Mouse (Mus musculus): ENCODE results near the gene Fancd2os.

Fancd2os gene

GRCm38 (mm10) chr6:113605224-113605545 is 4.7 kb upstream of the Fancd2os start:
- peak; percentile 58 for DNase-seq (ENCODE audit: low read depth, low spot score)

- DNase-seq (ENCODE audit: low read depth, low spot score) = peak; percentile 94
These were observed 4.1 kb upstream of the Fancd2os start, which contains the start of gene Brk1 for GRCm38 (mm10) chr6:113604432-113605223. Gene Brk1 (plus strand): TSS chr6:113604772.

GRCm38 (mm10) chr6:113603993-113604392 is 3.5 kb upstream of the Fancd2os start:
- DNase-seq (ENCODE audit: low read depth, low spot score) = no peak

- peak; percentile 79 for DNase-seq (ENCODE audit: low read depth, low spot score)
These were observed 2.3 kb upstream of the Fancd2os start for GRCm38 (mm10) chr6:113602821-113603220.

- no peak for DNase-seq (ENCODE audit: low read depth, low spot score)
These were observed 682 bp downstream of the Fancd2os start for GRCm38 (mm10) chr6:113599833-113600232.

GRCm38 (mm10) chr6:113597945-113598344 is 2.6 kb downstream of the Fancd2os start:
- DNase-seq (ENCODE audit: low read depth, low spot score) = no peak

GRCm38 (mm10) chr6:113592637-113593036 is 7.9 kb downstream of the Fancd2os start:
- DNase-seq (ENCODE audit: low read depth, low spot score) = no peak

GRCm38 (mm10) chr6:113586466-113587183 is 13.9 kb downstream of the Fancd2os start:
- DNase-seq (ENCODE audit: low read depth, low spot score) = no peak

- DNase-seq (ENCODE audit: low read depth, low spot score) = no peak
These were observed 15.4 kb downstream of the Fancd2os start for GRCm38 (mm10) chr6:113585065-113585464.

- DNase-seq (ENCODE audit: low read depth, low spot score) = no peak
These were observed 17.5 kb downstream of the Fancd2os start for GRCm38 (mm10) chr6:113583023-113583422.

GRCm38 (mm10) chr6:113579306-113579705 is 21.2 kb downstream of the Fancd2os start:
- no peak for DNase-seq (ENCODE audit: low read depth, low spot score)

- no peak for DNase-seq (ENCODE audit: low read depth, low spot score)
These were observed 24.5 kb downstream of the Fancd2os start for GRCm38 (mm10) chr6:113576044-113576443.

- no peak for DNase-seq (ENCODE audit: low read depth, low spot score)
These were observed 36.0 kb downstream of the Fancd2os start for GRCm38 (mm10) chr6:113564557-113564956.

GRCm38 (mm10) chr6:113559736-113560135 is 40.8 kb downstream of the Fancd2os start:
- peak; percentile 51 for DNase-seq (ENCODE audit: low read depth, low spot score)
